Mouse (Mus musculus): Measurements from ENCODE around the gene Prss16.

Prss16 gene

GRCm38 (mm10) chr13:22009642-22010041 is at the start of gene Prss16:
Gene Prss16 (minus strand): TSS chr13:22009742.
- no peak for DNase-seq (ENCODE audit: low spot score in 2 of 2)

- DNase-seq (ENCODE audit: low spot score in 2 of 2): no peak
These were observed 44.2 kb upstream of the Prss16 start for GRCm38 (mm10) chr13:22053754-22054153.

GRCm38 (mm10) chr13:22051523-22051859 is 41.9 kb upstream of the Prss16 start:
- no peak for DNase-seq (ENCODE audit: low spot score in 2 of 2)

- peak; percentile 82 to 87 for DNase-seq (ENCODE audit: low spot score in 2 of 2)
These were observed 41.3 kb upstream of the Prss16 start for GRCm38 (mm10) chr13:22050591-22051522.

GRCm38 (mm10) chr13:22049737-22050440 is 40.3 kb upstream of the Prss16 start:
- no peak for DNase-seq (ENCODE audit: low spot score in 2 of 2)

GRCm38 (mm10) chr13:22049041-22049440 is 39.5 kb upstream of the Prss16 start:
- no peak for DNase-seq (ENCODE audit: low spot score in 2 of 2)

- no peak for DNase-seq (ENCODE audit: low spot score in 2 of 2)
These were observed 35.8 kb upstream of the Prss16 start for GRCm38 (mm10) chr13:22045311-22045710.

GRCm38 (mm10) chr13:22044432-22045155 is 35.1 kb upstream of the Prss16 start:
- DNase-seq (ENCODE audit: low spot score in 2 of 2): no peak

GRCm38 (mm10) chr13:22043503-22044431 is 34.2 kb upstream of the Prss16 start:
- no peak for DNase-seq (ENCODE audit: low spot score in 2 of 2)

- peak; percentile 82 to 84 for DNase-seq (ENCODE audit: low spot score in 2 of 2)
These were observed 33.3 kb upstream of the Prss16 start, which contains the start of the genes Hist1h2ag and Hist1h2bj for GRCm38 (mm10) chr13:22042568-22043502. Gene Hist1h2ag (minus strand): TSS chr13:22042944. Gene Hist1h2bj (plus strand): TSS chr13:22043214.

GRCm38 (mm10) chr13:22041651-22042567 is 32.4 kb upstream of the Prss16 start:
- DNase-seq (ENCODE audit: low spot score in 2 of 2): no peak

- DNase-seq (ENCODE audit: low spot score in 2 of 2): peak; percentile 96 to 98
These were observed 31.6 kb upstream of the Prss16 start, which contains the start of gene Hist1h4i for GRCm38 (mm10) chr13:22041142-22041536. Gene Hist1h4i (minus strand): TSS chr13:22041362.

- DNase-seq (ENCODE audit: low spot score in 2 of 2): no peak
These were observed 31.1 kb upstream of the Prss16 start for GRCm38 (mm10) chr13:22040464-22041141.

- DNase-seq (ENCODE audit: low spot score in 2 of 2): no peak
These were observed 30.5 kb upstream of the Prss16 start for GRCm38 (mm10) chr13:22039951-22040463.

- no peak for DNase-seq (ENCODE audit: low spot score in 2 of 2)
These were observed 29.8 kb upstream of the Prss16 start for GRCm38 (mm10) chr13:22039364-22039763.

- no peak for DNase-seq (ENCODE audit: low spot score in 2 of 2)
These were observed 27.9 kb upstream of the Prss16 start for GRCm38 (mm10) chr13:22037415-22037814.

- DNase-seq (ENCODE audit: low spot score in 2 of 2): no peak
These were observed 27.4 kb upstream of the Prss16 start for GRCm38 (mm10) chr13:22036986-22037385.
